ENCODE assay signal across 8 mouse cellular contexts in the genomic region with DNA sequence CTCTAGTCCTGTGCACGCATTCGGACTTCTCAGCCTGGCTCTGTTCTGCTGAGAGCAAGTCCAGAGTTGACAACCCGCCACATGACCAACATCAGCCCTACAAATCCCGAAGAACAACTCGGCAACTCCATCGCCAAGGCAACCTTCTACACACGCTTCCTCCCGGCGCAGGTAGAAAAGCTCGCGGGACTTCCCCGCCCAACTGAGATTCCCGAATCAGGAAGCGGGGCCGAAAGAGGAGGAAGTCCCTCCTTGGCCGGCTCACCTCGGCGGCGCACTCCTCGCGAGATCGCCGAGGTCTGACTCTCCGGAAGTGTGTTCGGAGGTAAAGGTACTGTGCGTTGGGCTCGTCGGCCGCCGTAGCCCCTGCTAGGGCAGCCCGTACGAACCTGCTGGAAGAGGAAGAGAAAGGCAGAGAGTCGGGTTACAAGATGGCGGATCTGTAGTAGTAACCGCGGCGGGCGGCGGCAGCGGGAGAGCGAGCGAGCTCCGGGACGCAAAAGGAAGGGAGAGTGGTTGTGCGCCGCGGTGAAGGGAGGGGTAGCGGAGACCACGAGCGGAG. TPM values are rescaled to one million over a fixed set of nuclear protein-coding genes. Genes with fewer than 3 reads are reported as not detected.
A peak's percentile ranks its signal among the peaks of the same experiment; 100 is the strongest.
DNase-seq lines count a peak whose midpoint lies in the region; ATAC-seq and TF ChIP-seq lines count a peak whose summit lies in the region.

A gene (plus strand): TSS at position 328 of the 562 bp plus-strand sequence.

- no peaks in the 10 kb centered on the region for H3K79me2 ChIP-seq in heart, adult 2 months (replicated peaks; ENCODE audit: control insufficient read depth, insufficient read depth, low read length)

- intact Hi-C loops in heart, adult 2 months (cut with DNase I) = loop anchor here (2.0 to 10.0 kb wide), 3 partner anchors 42 to 342 kb away; a partner anchor contains a TSS

- H3K9me3 ChIP-seq in embryonic facial prominence, embryonic 14.5 days (ENCODE audit: control insufficient read depth, low read length) = no peaks in the 10 kb centered on the region
- no peaks in the 10 kb centered on the region for H3K9me3 ChIP-seq in limb, embryonic 13.5 days
- no peaks in the 10 kb centered on the region for H3K9me3 ChIP-seq in midbrain, embryonic 16.5 days (replicated peaks; ENCODE audit: control insufficient read depth, low read length, poor library complexity, severe bottlenecking)

- DNase-seq in 3T3-L1 (ENCODE audit: low read depth, low spot score) = peak; percentile 98
- DNase-seq in adrenal gland, postnatal 4 days (ENCODE audit: low spot score in 2 of 2) = peak; percentile 92 to 93
- peak; percentile 99 for DNase-seq in embryonic facial prominence, embryonic 14.5 days (ENCODE audit: low spot score)
- peak; percentile 96 to 99 for DNase-seq in heart, adult 2 months
- peak; percentile 99 for DNase-seq in kidney, adult 8-10 months
- DNase-seq in spleen, postnatal 10 days (ENCODE audit: low spot score in 2 of 2) = peak; percentile 90 to 96

- H3K4me1 ChIP-seq in embryonic facial prominence, embryonic 14.5 days (ENCODE audit: control insufficient read depth, insufficient read depth, low read length) = peaks cover 9% of the 10 kb centered on the region
- H3K4me1 ChIP-seq in heart, adult 2 months (ENCODE audit: control insufficient read depth, insufficient read depth, low read length) = peaks cover 2% of the 10 kb centered on the region; the same call in 1 of the 2 replicates
- H3K4me1 ChIP-seq in limb, embryonic 13.5 days = peaks cover 12% of the 10 kb centered on the region
- H3K4me1 ChIP-seq in midbrain, embryonic 16.5 days (ENCODE audit: control insufficient read depth, insufficient read depth, low read length) = peaks cover 21% of the 10 kb centered on the region

- ATAC-seq in embryonic facial prominence, embryonic 14.5 days (ENCODE audit: low read depth) = peak; percentile 99
- peak; percentile 96 for ATAC-seq in limb, embryonic 13.5 days (ENCODE audit: low FRiP score, low read depth)
- ATAC-seq in midbrain, embryonic 16.5 days = peak; percentile 99

- 0% methylated on average over 50 of the region's 50 CpGs for WGBS in embryonic facial prominence, embryonic 14.5 days
- WGBS in heart, adult 2 months = under 1% methylated on average over 50 of the region's 50 CpGs
- under 1% methylated on average over 50 of the region's 50 CpGs for WGBS in limb, embryonic 13.5 days
- under 1% methylated on average over 50 of the region's 50 CpGs for WGBS in midbrain, embryonic 16.5 days

- peak; percentile 65; the same call in 1 of the 2 replicates for TF ChIP-seq EP300 in heart, adult 2 months (IDR thresholded peaks at IDR 0.05; ENCODE audit: insufficient read depth, low read depth, low read length)

- H3K4me3 ChIP-seq in embryonic facial prominence, embryonic 14.5 days (ENCODE audit: low read depth, low read length) = peak within 1 kb of the TSS; percentile 90
- H3K4me3 ChIP-seq in heart, adult 2 months = peak within 1 kb of the TSS; percentile 92
- H3K4me3 ChIP-seq in limb, embryonic 13.5 days = peak within 1 kb of the TSS; percentile 96
- peak within 1 kb of the TSS; percentile 98 for H3K4me3 ChIP-seq in midbrain, embryonic 16.5 days (ENCODE audit: low read depth, low read length)

- peak; percentile 81 for TF ChIP-seq POLR2A in heart, adult 2 months (IDR thresholded peaks at IDR 0.05; ENCODE audit: insufficient read depth, low read depth, low read length)

- H3K27me3 ChIP-seq in embryonic facial prominence, embryonic 14.5 days (replicated peaks; ENCODE audit: control insufficient read depth, insufficient read depth, low read length) = no peaks in the 10 kb centered on the region
- H3K27me3 ChIP-seq in heart, adult 2 months (ENCODE audit: control insufficient read depth, insufficient read depth, low read length) = no peaks in the 10 kb centered on the region
- H3K27me3 ChIP-seq in limb, embryonic 13.5 days = no peaks in the 10 kb centered on the region
- H3K27me3 ChIP-seq in midbrain, embryonic 16.5 days (ENCODE audit: control insufficient read depth, insufficient read depth, low read depth, low read length) = no peaks in the 10 kb centered on the region

- peak within 1 kb of the TSS; percentile 87 for H3K4me2 ChIP-seq in embryonic facial prominence, embryonic 14.5 days (ENCODE audit: low read depth, low read length)
- peak within 1 kb of the TSS; percentile 92 for H3K4me2 ChIP-seq in limb, embryonic 13.5 days (replicated peaks)
- H3K4me2 ChIP-seq in midbrain, embryonic 16.5 days (ENCODE audit: low read length) = peak within 1 kb of the TSS; percentile 92

- H3K36me3 ChIP-seq in embryonic facial prominence, embryonic 14.5 days (ENCODE audit: control insufficient read depth, insufficient read depth, low read length) = no peaks in the 10 kb centered on the region
- peaks cover 2% of the 10 kb centered on the region; the same call in 1 of the 2 replicates for H3K36me3 ChIP-seq in heart, adult 2 months (ENCODE audit: control insufficient read depth, insufficient read depth, low read length)
- H3K36me3 ChIP-seq in limb, embryonic 13.5 days = no peaks in the 10 kb centered on the region
- no peaks in the 10 kb centered on the region for H3K36me3 ChIP-seq in midbrain, embryonic 16.5 days (ENCODE audit: control insufficient read depth, insufficient read depth, low read length)

- TF ChIP-seq CTCF in heart, adult 2 months (IDR thresholded peaks at IDR 0.05) = no peak

- peak within 1 kb of the TSS; percentile 97 for H3K27ac ChIP-seq in embryonic facial prominence, embryonic 14.5 days (replicated peaks; ENCODE audit: low read depth, low read length)
- peak within 1 kb of the TSS; percentile 96 for H3K27ac ChIP-seq in heart, adult 2 months
- peak within 1 kb of the TSS; percentile 97 for H3K27ac ChIP-seq in limb, embryonic 13.5 days
- peak within 1 kb of the TSS; percentile 97 for H3K27ac ChIP-seq in midbrain, embryonic 16.5 days (ENCODE audit: low read length)

- H3K9ac ChIP-seq in embryonic facial prominence, embryonic 14.5 days (ENCODE audit: low read depth, low read length) = peak within 1 kb of the TSS; percentile 99
- peak within 1 kb of the TSS; percentile 94 for H3K9ac ChIP-seq in heart, adult 2 months (ENCODE audit: low read depth, low read length)
- H3K9ac ChIP-seq in limb, embryonic 13.5 days = peak within 1 kb of the TSS; percentile 99
- peak within 1 kb of the TSS; percentile 98 for H3K9ac ChIP-seq in midbrain, embryonic 16.5 days (ENCODE audit: low read depth, low read length)

RNA-seq across cellular contexts. Expression of the gene that starts here (rescaled TPM):
- 10 to 100 TPM; 93.5 to 94.3 TPM for total RNA-seq in adrenal gland, postnatal 4 days (2021)
- polyA plus RNA-seq in embryonic facial prominence, embryonic 14.5 days (2014; fragmentation: Nextera tagmentation; extraction: Ambion mirVana) = 65.8 and 73.1 TPM in 2 replicates
- 10 to 100 TPM; 28.4 to 41.2 TPM for total RNA-seq in heart, adult 2 months (2021)
- 3.7 and 5.9 TPM in 2 replicates for polyA plus RNA-seq in heart, adult 2 months (2012; rRNA removed)
- polyA plus RNA-seq in limb, embryonic 13.5 days (2015; fragmentation: Nextera tagmentation; extraction: Ambion mirVana) = 101 and 104 TPM in 2 replicates
- polyA plus RNA-seq in midbrain, embryonic 16.5 days (2015; fragmentation: Nextera tagmentation; extraction: Ambion mirVana) = 69.0 and 80.4 TPM in 2 replicates

Comparison
In these comparisons a context has a peak if more than half of its experiments do, and no peak if none do; other contexts are left out.
1. Peak in every context shown above with its lines: DNase-seq, ATAC-seq, H3K4me3 ChIP-seq and H3K27ac ChIP-seq.